Mouse (Mus musculus) cerebellum, adult (tissue): ENCODE measurements around the gene 9930104L06Rik.

Experiments used
- ATAC-seq: cut with Nextera tagmentation; 2 replicates; pipeline ENCODE4 v1.9.2; 2017; ENCODE audit warnings: mild to moderate bottlenecking, moderate library complexity, mixed read lengths; ENCODE audit not compliant: insufficient number of reproducible peaks, low FRiP score, low TSS enrichment

9930104L06Rik gene

GRCm38 (mm10) chr4:124989787-124990253 is 53.0 kb downstream of the 9930104L06Rik start:
- ATAC-seq = no peak

- ATAC-seq = no peak
Observed at GRCm38 (mm10) chr4:124990325-124990724, 53.5 kb downstream of the 9930104L06Rik start.
